Mouse (Mus musculus) liver, embryonic 16.5 days (tissue): ENCODE measurements around the gene Dll1. TPM values are rescaled to one million over a fixed set of nuclear protein-coding genes. Genes with fewer than 3 reads are reported as not detected.

Source experiments
- ATAC-seq: fragments of 200-750 bp; cut with Nextera tagmentation; 2 replicates; pipeline ENCODE4 v1.8.0; 2017; ENCODE audit warnings: low read depth, mild to moderate bottlenecking, moderate number of reproducible peaks, moderate library complexity
- H3K27ac ChIP-seq: fragments of 300-500 bp; sonication (generic); 2 replicates; pipeline ENCODE4 v1.5.1; 2014; ENCODE audit warnings: mild to moderate bottlenecking, low read length
- H3K27me3 ChIP-seq: fragments of 300-500 bp; sonication (generic); 2 replicates; pipeline ENCODE4 v1.6.1; 2014; ENCODE audit warnings: low read depth, low read length, mixed read lengths; ENCODE audit not compliant: control insufficient read depth, insufficient read depth
- H3K36me3 ChIP-seq: fragments of 300-500 bp; sonication (generic); 2 replicates; pipeline ENCODE4 v1.6.1; 2014; ENCODE audit warnings: mild to moderate bottlenecking; ENCODE audit not compliant: control insufficient read depth, insufficient read depth
- H3K4me1 ChIP-seq: fragments of 300-500 bp; sonication (generic); 2 replicates; pipeline ENCODE4 v1.6.1; 2014; ENCODE audit warnings: low read depth, low read length, mixed read lengths; ENCODE audit not compliant: control insufficient read depth
- H3K4me2 ChIP-seq: fragments of 300-500 bp; sonication (generic); 2 replicates; pipeline ENCODE4 v1.6.1; 2014; ENCODE audit warnings: low read depth, low read length, mixed read lengths
- H3K4me3 ChIP-seq: fragments of 300-500 bp; sonication (generic); 2 replicates; pipeline ENCODE4 v1.5.1; 2014; ENCODE audit warnings: low read depth, mild to moderate bottlenecking, low read length
- H3K9ac ChIP-seq: fragments of 300-500 bp; sonication (generic); 2 replicates; pipeline ENCODE4 v1.6.1; 2014; ENCODE audit warnings: low read depth, low read length
- H3K9me3 ChIP-seq: fragments of 300-500 bp; sonication (generic); replicated peaks from 2 replicates; pipeline ENCODE4 v1.6.1; 2016; ENCODE audit warnings: low read length; ENCODE audit not compliant: control insufficient read depth
- WGBS: fragments of 180-500 bp; shearing (Covaris S2); extraction: QIAGEN DNeasy Blood & Tissue Kit; methylation state at CpG from one replicate; pipeline ENCODE4 v1.1.7; 2014; ENCODE audit not compliant: insufficient replicate concordance; 5-methylcytosine and 5-hydroxymethylcytosine counted together
- polyA plus RNA-seq: library from polyadenylated mRNA; unstranded; fragments of >200 nt; fragmentation: Nextera tagmentation; extraction: Ambion mirVana; gene quantifications from 2 replicates; pipeline ENCODE4 v1.2.1, GENCODE M21; 2015

Gene Dll1
- polyA plus RNA-seq, 1 experiment from 2014 or later, result 1.2 TPM

DNA sequence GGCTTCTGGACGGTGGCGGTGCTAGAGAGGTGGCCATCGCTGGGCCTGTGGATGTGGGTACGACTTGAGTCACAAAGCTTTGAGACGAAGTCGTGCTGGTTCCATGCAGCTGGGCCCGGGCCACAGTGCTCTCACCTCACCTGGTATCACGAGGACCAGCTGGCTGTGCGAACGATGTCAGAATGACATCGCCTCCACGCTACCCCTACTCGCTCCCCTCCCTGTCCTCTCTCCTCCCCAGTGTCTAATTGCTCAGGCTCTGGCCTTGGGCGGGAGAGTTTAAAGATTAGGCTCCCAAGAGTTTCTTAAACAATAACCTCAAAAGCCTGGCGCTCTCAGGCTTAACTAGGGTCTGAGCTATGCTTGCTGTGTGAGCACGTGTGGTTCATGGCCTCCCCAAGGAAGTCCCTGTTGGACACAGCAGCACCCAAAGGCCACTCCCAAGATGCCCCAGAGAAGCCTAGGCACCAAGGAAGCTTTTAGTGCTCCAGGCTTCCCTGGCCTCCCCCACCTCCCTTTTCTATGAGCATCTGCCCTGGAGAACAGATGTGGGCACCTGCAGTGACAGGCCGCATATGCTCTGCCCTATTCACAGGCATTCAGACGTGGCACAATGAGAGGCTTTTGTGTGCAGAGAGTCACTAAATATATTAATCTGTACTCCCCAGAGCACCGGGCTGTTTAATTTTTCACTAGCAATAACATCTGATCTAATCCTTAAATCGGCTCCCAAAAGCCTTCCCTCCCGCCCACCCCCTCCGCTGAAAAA lies 4.6 kb upstream of the Dll1 start:
- no peak for ATAC-seq
- Histone ChIP-seq H3K36me3 (no peaks in the 10 kb centered on the region), H3K4me2 (peak overlapping the region; percentile 55), H3K9me3 (no peaks in the 10 kb centered on the region), H3K27ac (no peak overlapping the region), H3K27me3 (peaks cover 63% of the 10 kb centered on the region), H3K4me1 (no peaks in the 10 kb centered on the region; the same call in 1 of the 2 replicates), H3K4me3 (peak overlapping the region; percentile 42), H3K9ac (peak overlapping the region; percentile 4; the same call in 1 of the 2 replicates)
- WGBS, result 18% methylated on average over 22 of the region's 22 CpGs

DNA sequence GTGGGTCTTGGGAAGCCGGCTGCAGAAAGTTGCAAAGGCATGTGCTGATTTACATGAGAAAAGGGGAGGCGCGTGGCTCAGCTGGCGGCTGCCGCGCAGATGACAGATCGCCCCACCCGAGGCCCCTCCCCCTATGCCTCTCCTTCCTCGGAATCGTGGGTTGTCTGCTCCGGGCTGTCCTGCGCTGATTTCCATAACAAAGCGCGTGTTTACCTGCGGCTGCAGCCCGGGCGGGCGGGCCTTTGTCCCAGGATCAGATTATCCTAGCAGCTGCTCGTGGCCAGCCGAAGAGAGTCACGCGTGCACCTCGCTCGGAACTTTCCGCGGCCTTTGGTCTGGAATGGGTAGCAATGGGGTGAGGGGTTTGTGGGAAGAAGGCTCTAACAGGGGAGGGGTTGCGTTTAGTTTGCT lies 4.0 kb upstream of the Dll1 start:
- no peak overlapping the region for H3K27ac ChIP-seq
- H3K4me2 ChIP-seq, result peak overlapping the region; percentile 55
- H3K9me3 ChIP-seq, result no peaks in the 10 kb centered on the region
- no peaks in the 10 kb centered on the region; the same call in 1 of the 2 replicates for H3K4me1 ChIP-seq
- 1% methylated on average over 27 of the region's 27 CpGs for WGBS
- peak overlapping the region; percentile 4; the same call in 1 of the 2 replicates for H3K9ac ChIP-seq
- peaks cover 69% of the 10 kb centered on the region for H3K27me3 ChIP-seq
- no peaks in the 10 kb centered on the region for H3K36me3 ChIP-seq
- ATAC-seq, result peak; percentile 26; the same call in 1 of the 2 replicates
- peak overlapping the region; percentile 42 for H3K4me3 ChIP-seq

- no peaks in the 10 kb centered on the region for H3K9me3 ChIP-seq
- peaks cover 77% of the 10 kb centered on the region for H3K27me3 ChIP-seq
- 13% methylated on average over 17 of the region's 17 CpGs for WGBS
- H3K36me3 ChIP-seq, result no peaks in the 10 kb centered on the region
- no peak overlapping the region for H3K9ac ChIP-seq
- H3K27ac ChIP-seq, result no peak overlapping the region
- ATAC-seq, result no peak
- peak overlapping the region; percentile 42 for H3K4me3 ChIP-seq
- no peaks in the 10 kb centered on the region; the same call in 1 of the 2 replicates for H3K4me1 ChIP-seq
- peak overlapping the region; percentile 55 for H3K4me2 ChIP-seq
Observed at GRCm38 (mm10) chr17:15379741-15380526, 3.3 kb upstream of the Dll1 start.

- WGBS, result 15% methylated on average over 15 of the region's 15 CpGs
- ATAC-seq, result no peak
Observed at GRCm38 (mm10) chr17:15378413-15379109, 1.9 kb upstream of the Dll1 start.

GRCm38 (mm10) chr17:15377901-15378300 lies 1.2 kb upstream of the Dll1 start:
- Histone ChIP-seq H3K9me3 (no peaks in the 10 kb centered on the region), H3K27me3 (peaks cover 95% of the 10 kb centered on the region), H3K9ac (no peak overlapping the region), H3K4me2 (no peak overlapping the region), H3K27ac (no peak overlapping the region), H3K4me3 (no peak overlapping the region), H3K4me1 (no peaks in the 10 kb centered on the region; the same call in 1 of the 2 replicates), H3K36me3 (no peaks in the 10 kb centered on the region)
- WGBS, result 5% methylated on average over 1 of the region's 1 CpGs
- ATAC-seq, result no peak

More at GRCm38 (mm10) chr17:15378413-15379109, 1.9 kb upstream of the Dll1 start:
- Histone ChIP-seq H3K4me3 (no peak overlapping the region), H3K4me1 (no peaks in the 10 kb centered on the region; the same call in 1 of the 2 replicates), H3K4me2 (no peak overlapping the region), H3K9me3 (no peaks in the 10 kb centered on the region), H3K9ac (no peak overlapping the region), H3K27ac (no peak overlapping the region), H3K27me3 (peaks cover 90% of the 10 kb centered on the region), H3K36me3 (no peaks in the 10 kb centered on the region)

DNA sequence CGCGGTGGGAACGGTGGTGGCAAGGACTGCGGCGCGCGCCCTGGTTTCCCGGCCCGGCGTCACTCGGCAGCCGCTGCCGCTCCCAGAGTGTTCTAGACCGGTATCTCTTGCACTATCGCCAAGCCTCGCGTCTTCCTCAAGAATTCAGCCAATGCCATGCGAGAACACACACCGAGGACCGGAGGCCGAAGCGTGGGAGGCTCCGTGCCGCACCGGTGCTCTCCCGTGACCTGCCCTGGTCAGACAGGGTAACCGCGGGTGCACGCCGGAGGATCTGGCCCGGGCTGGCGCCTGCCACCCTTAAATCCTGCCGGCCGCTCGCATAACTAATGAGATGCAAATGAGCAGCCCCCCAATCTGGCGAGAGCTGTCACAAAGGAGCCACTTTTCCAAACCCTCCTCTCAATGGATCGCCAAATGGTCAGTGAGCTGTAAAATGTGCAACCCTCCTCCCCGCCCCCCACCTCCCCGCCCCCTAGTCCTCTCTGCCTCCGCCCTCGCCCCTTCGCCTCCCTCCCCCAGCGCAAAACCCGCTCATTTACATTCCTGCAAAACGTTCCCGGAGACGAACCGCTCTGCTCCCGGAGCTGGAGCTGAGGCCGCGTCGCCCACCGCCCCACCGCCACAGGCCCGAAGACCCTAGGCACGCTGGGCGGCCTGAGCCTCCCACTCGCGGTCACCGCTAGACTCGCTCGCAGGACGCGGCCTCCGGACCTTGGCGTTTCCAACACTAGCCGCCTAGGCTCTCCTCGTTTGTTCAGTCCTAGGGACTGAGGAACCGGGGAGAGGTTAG lies 775 bp downstream of the Dll1 start:
- peaks cover 79% of the 10 kb centered on the region for H3K27me3 ChIP-seq
- peak; percentile 75 for ATAC-seq
- H3K4me1 ChIP-seq, result no peaks in the 10 kb centered on the region; the same call in 1 of the 2 replicates
- no peaks in the 10 kb centered on the region for H3K9me3 ChIP-seq
- H3K9ac ChIP-seq, result peak overlapping the region; percentile 38; the same call in 1 of the 2 replicates
- H3K27ac ChIP-seq, result peak overlapping the region; percentile 69
- peak overlapping the region; percentile 59 for H3K4me3 ChIP-seq
- no peaks in the 10 kb centered on the region for H3K36me3 ChIP-seq
- WGBS, result under 1% methylated on average over 67 of the region's 69 CpGs
- peak overlapping the region; percentile 65 for H3K4me2 ChIP-seq

DNA sequence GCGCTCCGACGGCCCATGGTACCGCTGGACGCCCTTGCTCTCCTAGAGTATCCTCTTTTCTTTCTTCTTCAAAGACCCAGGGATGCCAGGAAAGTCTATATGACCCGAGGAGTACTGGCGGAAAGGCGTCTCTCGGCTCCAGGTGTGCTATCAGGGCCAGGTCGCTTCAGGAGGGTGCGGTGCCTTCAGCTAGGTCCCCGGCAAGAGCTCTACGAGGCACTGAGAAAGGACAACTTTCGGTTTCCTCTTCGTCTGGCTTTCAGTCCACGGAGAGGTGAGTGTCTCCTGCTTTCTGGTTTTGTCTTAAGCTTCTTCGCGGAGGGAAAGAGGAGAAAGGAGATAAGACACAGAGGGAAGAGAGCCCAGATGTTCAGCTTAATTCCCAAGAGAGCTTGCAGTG lies 1.4 kb downstream of the Dll1 start:
- Histone ChIP-seq H3K27ac (no peak overlapping the region), H3K4me2 (peak overlapping the region; percentile 65)
- 0% methylated on average over 18 of the region's 18 CpGs for WGBS

More for the DNA sequence above, 1.4 kb downstream of the Dll1 start:
- H3K4me3 ChIP-seq, result peak overlapping the region; percentile 59
- H3K27me3 ChIP-seq, result peaks cover 75% of the 10 kb centered on the region
- ATAC-seq, result no peak
- H3K4me1 ChIP-seq, result no peaks in the 10 kb centered on the region; the same call in 1 of the 2 replicates
- no peaks in the 10 kb centered on the region for H3K9me3 ChIP-seq
- H3K9ac ChIP-seq, result peak overlapping the region; percentile 29; the same call in 1 of the 2 replicates
- no peaks in the 10 kb centered on the region for H3K36me3 ChIP-seq
